Mouse (Mus musculus) small intestine, adult 2 months (tissue): ENCODE measurements at regions not wholly inside any gene's neighbourhood (a gene's known extent, or its start where the extent isn't known, plus 50 kb on each side); places are given as distances from the start of the nearest gene placed in this dataset.

Source experiments
- CTCF ChIP-seq: fragments of 200-500 bp; IDR thresholded peaks from 2 replicates; pipeline ENCODE4 v1.5.1; 2012; ENCODE audit warnings: low read depth, mild to moderate bottlenecking, control low read depth, inconsistent platforms, low read length, moderate library complexity, mixed read lengths; ENCODE audit not compliant: insufficient replicate concordance, insufficient read length; ENCODE audit errors: extremely low read depth
- POLR2A ChIP-seq: fragments of 200-500 bp; IDR thresholded peaks from 2 replicates; pipeline ENCODE4 v1.6.1; 2012; ENCODE audit warnings: low read depth, mild to moderate bottlenecking, control low read depth, inconsistent platforms, low read length, moderate library complexity

DNA sequence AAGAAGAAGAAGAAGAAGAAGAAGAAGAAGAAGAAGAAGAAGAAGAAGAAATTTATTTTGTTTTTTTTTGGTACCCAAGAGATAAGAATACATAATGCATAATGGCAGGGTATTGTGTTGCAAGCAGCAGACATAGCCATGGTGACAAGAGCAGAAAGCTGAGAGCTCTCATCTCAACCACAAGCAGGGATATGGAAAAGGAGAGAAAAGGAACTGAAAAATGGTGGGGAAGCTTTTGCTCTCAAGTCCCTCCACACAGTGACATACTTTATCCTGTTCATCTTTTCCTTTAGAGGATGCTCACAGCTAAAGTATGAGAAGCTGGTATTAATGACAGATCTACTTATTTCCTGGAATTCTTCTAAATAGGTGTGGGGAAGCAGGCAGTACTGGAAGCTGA lies 115.2 kb upstream of the Pik3r1 start:
- TF ChIP-seq POLR2A (no peak), CTCF (no peak)
